Comparison of ENCODE assay signal across 18 mouse cellular contexts in the genomic region with DNA sequence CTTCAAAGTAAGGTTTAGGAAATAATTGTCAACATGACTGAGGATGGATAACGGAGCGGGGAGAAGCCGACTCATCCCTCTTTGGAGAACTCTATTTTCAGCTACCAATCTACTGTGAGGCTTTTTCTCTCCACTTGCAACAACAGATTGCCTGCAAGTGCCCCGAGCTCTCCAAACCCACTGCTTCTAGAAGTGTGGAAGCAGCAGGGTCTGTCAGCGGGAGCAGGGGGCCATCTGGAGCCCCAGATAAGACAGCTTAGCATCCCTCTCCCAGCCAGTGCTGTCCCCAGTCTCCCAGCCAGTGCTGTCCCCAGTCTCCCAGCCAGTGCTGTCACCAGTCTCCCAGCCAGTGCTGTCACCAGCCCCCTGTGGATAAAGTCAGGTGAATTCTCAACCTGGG. TPM values are rescaled to one million over a fixed set of nuclear protein-coding genes. Genes with fewer than 3 reads are reported as not detected.
DNase-seq lines count a peak whose midpoint lies in the region; ATAC-seq and TF ChIP-seq lines count a peak whose summit lies in the region.
"Had no signal": no experiment of that assay in that cellular context is flagged by ENCODE, and none has a peak within 500 bp of the region (broad histone marks: within the 10 kb centered on the region; RNA-seq: fewer than 3 reads in every experiment).

No protein-coding gene starts in this region.

- no peak overlapping the region for H3K4me3 ChIP-seq in cortical plate, adult 2 months (ENCODE audit: insufficient read depth, low read length)
- H3K4me3 ChIP-seq: intestine, embryonic 15.5 days; limb, embryonic 12.5 days; midbrain, embryonic 15.5 days; neural tube, embryonic 13.5 days had no signal

- H3K4me1 ChIP-seq in cortical plate, adult 2 months (ENCODE audit: control insufficient read depth, insufficient read depth, low read length), result peaks cover 7% of the 10 kb centered on the region
- H3K4me1 ChIP-seq: intestine, embryonic 15.5 days; midbrain, embryonic 15.5 days; neural tube, embryonic 13.5 days had no signal

- peak overlapping the region; percentile 20; the same call in 1 of the 2 replicates for H3K27ac ChIP-seq in cortical plate, adult 2 months (ENCODE audit: insufficient read depth, low read length)
- H3K27ac ChIP-seq: intestine, embryonic 15.5 days; limb, embryonic 12.5 days; midbrain, embryonic 15.5 days; neural tube, embryonic 13.5 days had no signal

- no peak for TF ChIP-seq POLR2A in cortical plate, adult 2 months (IDR thresholded peaks at IDR 0.05; ENCODE audit: extremely low read depth, insufficient read depth, low read length)

- no peak for TF ChIP-seq CTCF in cortical plate, adult 2 months (IDR thresholded peaks at IDR 0.05; ENCODE audit: extremely low read depth, insufficient read depth, low read length)

- ATAC-seq in cerebellum, adult (ENCODE audit: insufficient number of reproducible peaks, low FRiP score, low TSS enrichment), result no peak; the same call in 1 of the 2 replicates
- ATAC-seq: intestine, embryonic 15.5 days; liver, postnatal 0 days; midbrain, embryonic 15.5 days had no signal

- peak; percentile 47 for DNase-seq in cerebellum, adult 11 months
- DNase-seq in layer of hippocampus, adult 9-11 months, result peak; percentile 39
- DNase-seq in layer of hippocampus, postnatal 25 days (ENCODE audit: extremely low spot score in 1 of 2, low spot score in 1 of 2), result no peak
- peak; percentile 65 for DNase-seq in cerebellum, adult 11-12 months
- no peak for DNase-seq in spleen, postnatal 4 days (ENCODE audit: low spot score in 2 of 2)
- DNase-seq in ovary, postnatal 14 days (ENCODE audit: low spot score), result no peak
- DNase-seq: heart, postnatal 14 days; kidney, postnatal 14 days; liver, postnatal 0 days; retina, postnatal 1 day; thymus, adult 2 months had no signal

RNA-seq across cellular contexts. Expression of gene Rasgef1c, which starts 48.2 kb away (rescaled TPM):
- total RNA-seq in layer of hippocampus, postnatal 25 days (2021), result 1 to 10 TPM; 1.9 to 2.3 TPM
- 38.6 and 38.8 TPM in 2 replicates for polyA plus RNA-seq in cortical plate, adult 2 months (2012; rRNA removed)
- total RNA-seq: CH12.LX had no signal
- polyA plus RNA-seq: liver, postnatal 0 days had no signal

Comparison
In these comparisons a context has a peak if more than half of its experiments do, and no peak if none do; other contexts are left out.
1. DNase-seq: peak in cerebellum, adult 11 months (single experiment), layer of hippocampus, adult 9-11 months (single experiment) and cerebellum, adult 11-12 months (single experiment); none in layer of hippocampus, postnatal 25 days (0 of 2), spleen, postnatal 4 days (0 of 2) and ovary, postnatal 14 days (single experiment).